Mouse (Mus musculus) CH12.LX (cell line): Measurements from ENCODE around the gene Sertad1. TPM values are rescaled to one million over a fixed set of nuclear protein-coding genes. Genes with fewer than 3 reads are reported as not detected.
A peak's percentile ranks its signal among the peaks of the same experiment; 100 is the strongest.

Source experiments
- DNase-seq: peaks from one replicate; pipeline ENCODE4 v3.0.0-alpha.2; 2013; ENCODE audit errors: extremely low read depth
- H3K27ac ChIP-seq: 2 replicates; pipeline ENCODE4 v1.5.1; 2012; ENCODE audit warnings: low read depth, mild to moderate bottlenecking, control low read depth, moderate library complexity; ENCODE audit not compliant: insufficient read depth
- H3K27me3 ChIP-seq: replicated peaks from 2 replicates; pipeline ENCODE3; 2012; ENCODE audit warnings: inconsistent platforms
- H3K36me3 ChIP-seq, 2 experiments: replicated peaks in 1 of 2; 2 replicates each; pipeline versions ENCODE3 to v1.6.1; 2012; ENCODE audit warnings: inconsistent platforms in 1 of 2, low read length in 1 of 2, mild to moderate bottlenecking in 1 of 2, mixed read lengths in 1 of 2, moderate library complexity in 1 of 2; ENCODE audit not compliant: control insufficient read depth in 1 of 2, insufficient read depth in 1 of 2
- H3K4me1 ChIP-seq, 2 experiments: 2 replicates each; pipeline ENCODE4 v1.6.1; 2012; ENCODE audit warnings: inconsistent platforms in 1 of 2, moderate library complexity in 1 of 2; ENCODE audit not compliant: insufficient read depth in 2 of 2, control insufficient read depth in 1 of 2
- H3K4me2 ChIP-seq: 2 replicates; pipeline ENCODE4 v1.6.1; 2012; ENCODE audit warnings: low read depth, mild to moderate bottlenecking, control low read depth; ENCODE audit not compliant: poor library complexity, insufficient read depth, severe bottlenecking
- H3K4me3 ChIP-seq, 3 experiments: fragments of 150-350 bp in 1 of 3; sonication (generic) in 1 of 3; replicated peaks in 1 of 3; 2 replicates each; pipeline versions ENCODE3 to v1.5.1; 2011 to 2012; ENCODE audit warnings: low read depth in 2 of 3, low read length in 2 of 3, mild to moderate bottlenecking in 2 of 3, moderate library complexity in 2 of 3, control low read depth in 1 of 3, improper control_type of control experiment in 1 of 3, inconsistent platforms in 1 of 3, mixed read lengths in 1 of 3; ENCODE audit not compliant: poor library complexity in 1 of 3
- H3K79me2 ChIP-seq: replicated peaks from 2 replicates; pipeline ENCODE4 v1.6.1; 2012; ENCODE audit warnings: mild to moderate bottlenecking, moderate library complexity; ENCODE audit not compliant: control insufficient read depth, poor library complexity, insufficient read depth, severe bottlenecking; ENCODE audit errors: extremely low read depth
- H3K9ac ChIP-seq: 2 replicates; pipeline ENCODE4 v1.6.1; 2012; ENCODE audit warnings: low read depth, mild to moderate bottlenecking, control low read depth, moderate library complexity; ENCODE audit not compliant: insufficient read depth
- H3K9me3 ChIP-seq: replicated peaks from 2 replicates; pipeline ENCODE3; 2012; ENCODE audit warnings: low read length, inconsistent platforms, mixed read lengths
- BHLHE40 ChIP-seq: IDR thresholded peaks from 2 replicates; pipeline ENCODE4 v1.6.1; 2011; ENCODE audit warnings: mild to moderate bottlenecking, low read depth, low read length, improper control_type of control experiment
- CHD1 ChIP-seq: IDR thresholded peaks from 2 replicates; pipeline ENCODE4 v1.6.1; 2012; ENCODE audit warnings: low read depth, low read length, improper control_type of control experiment, inconsistent platforms
- CHD2 ChIP-seq: IDR thresholded peaks from 2 replicates; pipeline ENCODE4 v1.6.1; 2011; ENCODE audit warnings: low read length, improper control_type of control experiment
- CTCF ChIP-seq, 2 experiments: IDR thresholded peaks in 1 of 2; conservative IDR thresholded peaks in 1 of 2; 2 replicates each; pipeline ENCODE4 v1.5.1; 2011 to 2012; ENCODE audit warnings: low read depth in 2 of 2, low read length in 2 of 2, improper control_type of control experiment in 1 of 2, inconsistent platforms in 1 of 2, mild to moderate bottlenecking in 1 of 2, moderate library complexity in 1 of 2
- E2F4 ChIP-seq: IDR thresholded peaks from 2 replicates; pipeline ENCODE4 v1.6.1; 2011; ENCODE audit warnings: low read depth, low read length, improper control_type of control experiment; ENCODE audit not compliant: insufficient replicate concordance
- ELF1 ChIP-seq: IDR thresholded peaks from 2 replicates; pipeline ENCODE4 v1.6.1; 2014; ENCODE audit warnings: low read depth, mild to moderate bottlenecking, inconsistent platforms, low read length, improper control_type of control experiment
- EP300 ChIP-seq: IDR thresholded peaks from 2 replicates; pipeline ENCODE4 v1.6.1; 2011; ENCODE audit warnings: low read length, improper control_type of control experiment
- ETS1 ChIP-seq: conservative IDR thresholded peaks from 2 replicates; pipeline ENCODE4 v1.6.1; 2012; ENCODE audit warnings: low read depth, mild to moderate bottlenecking, inconsistent platforms, low read length, improper control_type of control experiment, moderate library complexity
- IRF4 ChIP-seq: IDR thresholded peaks from 2 replicates; pipeline ENCODE4 v1.6.1; 2014; ENCODE audit warnings: low read depth, mild to moderate bottlenecking, inconsistent platforms, low read length, improper control_type of control experiment
- JUND ChIP-seq: conservative IDR thresholded peaks from 2 replicates; pipeline ENCODE4 v1.6.1; 2011; ENCODE audit warnings: low read depth, low read length, improper control_type of control experiment
- KAT2A ChIP-seq: IDR thresholded peaks from 2 replicates; pipeline ENCODE4 v1.6.1; 2012; ENCODE audit warnings: low read length, improper control_type of control experiment, inconsistent platforms; ENCODE audit not compliant: insufficient replicate concordance
- MAFK ChIP-seq: IDR thresholded peaks from 2 replicates; pipeline ENCODE4 v1.6.1; 2011; ENCODE audit warnings: low read length, improper control_type of control experiment; ENCODE audit not compliant: insufficient replicate concordance
- MEF2A ChIP-seq: IDR thresholded peaks from 2 replicates; pipeline ENCODE4 v1.6.1; 2014; ENCODE audit warnings: low read depth, mild to moderate bottlenecking, inconsistent platforms, low read length, improper control_type of control experiment, borderline replicate concordance
- MXI1 ChIP-seq: IDR thresholded peaks from 2 replicates; pipeline ENCODE4 v1.6.1; 2011; ENCODE audit warnings: mild to moderate bottlenecking, low read depth, low read length, improper control_type of control experiment
- MYC ChIP-seq: IDR thresholded peaks from 2 replicates; pipeline ENCODE4 v1.6.1; 2011; ENCODE audit warnings: low read depth, mild to moderate bottlenecking, improper control_type of control experiment, low read length
- NELFE ChIP-seq: IDR thresholded peaks from 2 replicates; pipeline ENCODE4 v1.6.1; 2011; ENCODE audit warnings: low read depth, low read length, improper control_type of control experiment
- PAX5 ChIP-seq: IDR thresholded peaks from 2 replicates; pipeline ENCODE4 v1.6.1; 2012; ENCODE audit warnings: low read length, inconsistent platforms, mixed read lengths
- POLR2A ChIP-seq: IDR thresholded peaks from 2 replicates; pipeline ENCODE4 v1.6.1; 2011; ENCODE audit warnings: low read depth, mild to moderate bottlenecking, improper control_type of control experiment, low read length
- RAD21 ChIP-seq: IDR thresholded peaks from 2 replicates; pipeline ENCODE4 v1.6.1; 2011; ENCODE audit warnings: low read depth, mild to moderate bottlenecking, low read length, improper control_type of control experiment, moderate library complexity
- RCOR1 ChIP-seq: conservative IDR thresholded peaks from 2 replicates; pipeline ENCODE4 v1.6.1; 2012; ENCODE audit warnings: low read depth, mild to moderate bottlenecking, inconsistent platforms, low read length, improper control_type of control experiment
- SIN3A ChIP-seq: IDR thresholded peaks from 2 replicates; pipeline ENCODE4 v1.6.1; 2012; ENCODE audit warnings: low read length, improper control_type of control experiment, inconsistent platforms
- SMC3 ChIP-seq: IDR thresholded peaks from 2 replicates; pipeline ENCODE4 v1.6.1; 2011; ENCODE audit warnings: low read depth, low read length, improper control_type of control experiment
- TBP ChIP-seq: conservative IDR thresholded peaks from 2 replicates; pipeline ENCODE4 v1.6.1; 2011; ENCODE audit warnings: low read depth, low read length, improper control_type of control experiment
- TCF12 ChIP-seq: IDR thresholded peaks from 2 replicates; pipeline ENCODE4 v1.6.1; 2014; ENCODE audit warnings: low read depth, mild to moderate bottlenecking, inconsistent platforms, low read length, improper control_type of control experiment
- UBTF ChIP-seq: IDR thresholded peaks from 2 replicates; pipeline ENCODE4 v1.6.1; 2012; ENCODE audit warnings: low read depth, mild to moderate bottlenecking, inconsistent platforms, low read length, improper control_type of control experiment, moderate library complexity
- USF1 ChIP-seq: IDR thresholded peaks from 2 replicates; pipeline ENCODE4 v1.6.1; 2014; ENCODE audit warnings: low read depth, mild to moderate bottlenecking, inconsistent platforms, low read length, improper control_type of control experiment
- USF2 ChIP-seq: conservative IDR thresholded peaks from 2 replicates; pipeline ENCODE4 v1.6.1; 2011; ENCODE audit warnings: low read depth, low read length, improper control_type of control experiment
- ZC3H11A ChIP-seq: IDR thresholded peaks from 2 replicates; pipeline ENCODE4 v1.6.1; 2012; ENCODE audit warnings: low read depth, mild to moderate bottlenecking, inconsistent platforms, low read length, improper control_type of control experiment
- ZKSCAN1 ChIP-seq: IDR thresholded peaks from 2 replicates; pipeline ENCODE4 v1.6.1; 2012; ENCODE audit warnings: low read depth, inconsistent platforms, low read length, improper control_type of control experiment, borderline replicate concordance
- ZMIZ1 ChIP-seq: IDR thresholded peaks from 2 replicates; pipeline ENCODE4 v1.6.1; 2012; ENCODE audit warnings: low read depth, mild to moderate bottlenecking, inconsistent platforms, low read length, improper control_type of control experiment
- ZNF384 ChIP-seq: IDR thresholded peaks from 2 replicates; pipeline ENCODE4 v1.6.1; 2012; ENCODE audit warnings: low read depth, low read length, improper control_type of control experiment, inconsistent platforms
- dilution Hi-C: fragments of 300-500 bp; cut with MboI; formaldehyde crosslinking; loops from 2 replicates; pipeline ENCODE4 v1.14.3; 2020; ENCODE audit warnings: low sequenced_read_pairs; ENCODE audit not compliant: extremely low pct_unique_long_range_greater_than_20kb, extremely low pct_ligation_motif_present
- in situ Hi-C: fragments of 300-500 bp; cut with MboI; formaldehyde crosslinking; loops from 3 replicates; pipeline ENCODE4 v1.14.3; 2019; ENCODE audit warnings: low sequenced_read_pairs, low pct_ligation_motif_present, low pct_unique_long_range_greater_than_20kb, mixed read lengths
- polyA plus RNA-seq: library from polyadenylated mRNA; unstranded; fragments of >175 nt; gene quantifications from 2 replicates; pipeline ENCODE4 v1.2.1, GENCODE M21; 2012; ENCODE audit warnings: low read depth; ENCODE audit not compliant: insufficient read length
- total RNA-seq, 2 experiments: library from RNA; depleted of rRNA; stranded (reverse); fragments of 300-350 nt in 1 of 2; fragments of >200 nt in 1 of 2; gene quantifications; 2 replicates each; pipeline ENCODE4 v1.2.3; 2012 to 2014

Sertad1 gene
- total and polyA plus RNA-seq, 3 experiments: 5.0 to 9.1 (median 8.3) TPM

GRCm38 (mm10) chr7:27473835-27474489 lies 12.7 kb upstream of the Sertad1 start:
- dilution Hi-C loops (no loop called here), in situ Hi-C loops (no loop called here)
- H3K36me3 ChIP-seq: peaks cover 0 to 12% of the 10 kb centered on the region in 2 experiments
- H3K4me2 ChIP-seq: peak overlapping the region; percentile 86
- H3K27me3 ChIP-seq: no peaks in the 10 kb centered on the region
- H3K27ac ChIP-seq: peak overlapping the region; percentile 50
- H3K9me3 ChIP-seq: no peaks in the 10 kb centered on the region
- peak overlapping the region; percentile 74 to 99 (median 85) for H3K4me3 ChIP-seq
- H3K4me1 ChIP-seq: peaks cover 9 to 23% of the 10 kb centered on the region in 2 experiments
- no peak for DNase-seq
- peak overlapping the region; percentile 51 for H3K9ac ChIP-seq
- TF ChIP-seq UBTF (peak; percentile 70; the same call in 1 of the 2 replicates), RAD21 (no peak), JUND (no peak), NELFE (peak; percentile 39; the same call in 1 of the 2 replicates)
- TF ChIP-seq, all 38 proteins: peak for 2
- H3K79me2 ChIP-seq: no peaks in the 10 kb centered on the region

- peaks cover 9 to 28% of the 10 kb centered on the region in 2 experiments for H3K4me1 ChIP-seq
- peak overlapping the region; percentile 51 for H3K9ac ChIP-seq
- no peaks in the 10 kb centered on the region for H3K79me2 ChIP-seq
- H3K4me2 ChIP-seq: peak overlapping the region; percentile 86; the same call in 1 of the 2 replicates
- DNase-seq: peak; percentile 99
- H3K27me3 ChIP-seq: no peaks in the 10 kb centered on the region
- no peak overlapping the region for H3K27ac ChIP-seq
- peaks cover 0 to 12% of the 10 kb centered on the region in 2 experiments for H3K36me3 ChIP-seq
- no peaks in the 10 kb centered on the region for H3K9me3 ChIP-seq
- peak overlapping the region; percentile 74 to 99 (median 85) for H3K4me3 ChIP-seq
- in situ Hi-C loops: no loop called here
- dilution Hi-C loops: no loop called here
- peak; percentile 56 for TF ChIP-seq IRF4
- TF ChIP-seq MXI1: no peak
- no peak for TF ChIP-seq ZKSCAN1
- TF ChIP-seq ELF1: peak; percentile 82
- TF ChIP-seq CHD1: no peak
- peak; percentile 24 to 85; a peak in 3 of 4 replicates for TF ChIP-seq CTCF (conservative IDR thresholded peaks at IDR 0.05 in 1 of 2, IDR thresholded peaks at IDR 0.05 in 1 of 2; ENCODE audit: low read depth in 2 of 2, low read length in 2 of 2)
- 0 out of 2 replicates have a peak, but pooled peaks have one; percentile 34 for TF ChIP-seq MYC
- TF ChIP-seq ETS1: no peak
- TF ChIP-seq TCF12: no peak; the same call in 1 of the 2 replicates
- peak; percentile 57 for TF ChIP-seq BHLHE40
- TF ChIP-seq UBTF: no peak
- no peak for TF ChIP-seq ZC3H11A
- peak; percentile 76; the same call in 1 of the 2 replicates for TF ChIP-seq MEF2A
- TF ChIP-seq USF2: no peak
- TF ChIP-seq NELFE: peak; percentile 42; the same call in 1 of the 2 replicates
- no peak for TF ChIP-seq USF1
- peak; percentile 46 for TF ChIP-seq SMC3
- TF ChIP-seq KAT2A: peak; percentile 95; the same call in 1 of the 2 replicates
- TF ChIP-seq E2F4: no peak
- TF ChIP-seq PAX5: no peak
- no peak for TF ChIP-seq MAFK
- TF ChIP-seq POLR2A: peak; percentile 59; the same call in 1 of the 2 replicates
- no peak for TF ChIP-seq ZNF384
- peak; percentile 96 for TF ChIP-seq CHD2
- TF ChIP-seq EP300: no peak
- no peak for TF ChIP-seq RCOR1
- TF ChIP-seq JUND: no peak
- peak; percentile 53; the same call in 1 of the 2 replicates for TF ChIP-seq SIN3A
- no peak for TF ChIP-seq ZMIZ1
- TF ChIP-seq TBP: peak; percentile 84; the same call in 1 of the 2 replicates
Observed at GRCm38 (mm10) chr7:27474490-27474954, 12.2 kb upstream of the Sertad1 start.
